Mouse (Mus musculus) monocyte, adult 5-6 weeks (primary cell): ENCODE results near the gene C330007P06Rik. TPM values are rescaled to one million over a fixed set of nuclear protein-coding genes. Genes with fewer than 3 reads are reported as not detected.
A peak's percentile ranks its signal among the peaks of the same experiment; 100 is the strongest.
"Not testable (repeated sequence)": the region's sequence is repeated elsewhere in the genome, so short reads cannot be mapped to it uniquely, and the experiment has no call there.

Experiments
- ATAC-seq: fragments of 153-309, 156-312 bp; replicated peaks from 2 replicates; pipeline ENCODE4 v1.8.0; 2017; ENCODE audit warnings: mild to moderate bottlenecking; ENCODE audit not compliant: low TSS enrichment, insufficient number of reproducible peaks, severe bottlenecking, poor library complexity, low FRiP score
- total RNA-seq: library from RNA; stranded (forward); fragments of 200-1000, 200-491, 200-594 nt; gene quantifications from 3 replicates; pipeline ENCODE4 v1.2.3, GENCODE M21; 2017

C330007P06Rik gene
- total RNA-seq, 1 experiment from 2014 or later = 68.6 TPM

DNA sequence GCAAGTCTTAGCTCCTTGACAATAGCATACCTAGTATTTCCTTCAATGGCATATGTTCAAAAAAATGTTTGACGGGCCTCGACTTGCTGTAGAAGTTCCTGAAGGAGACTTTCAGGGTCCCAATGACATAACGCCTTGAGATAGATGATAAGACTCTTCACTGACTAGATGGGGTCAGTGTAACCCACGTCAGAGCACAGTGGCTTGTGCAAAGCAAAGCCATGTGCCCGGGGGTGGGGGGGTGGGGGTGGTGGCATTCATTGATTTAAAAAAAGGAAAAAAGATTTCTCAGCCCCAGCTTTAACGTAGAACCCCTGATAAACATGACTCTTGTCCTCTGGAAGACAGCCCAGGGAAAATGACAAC, 65.6 kb downstream of the C330007P06Rik start:
- ATAC-seq = no peak

DNA sequence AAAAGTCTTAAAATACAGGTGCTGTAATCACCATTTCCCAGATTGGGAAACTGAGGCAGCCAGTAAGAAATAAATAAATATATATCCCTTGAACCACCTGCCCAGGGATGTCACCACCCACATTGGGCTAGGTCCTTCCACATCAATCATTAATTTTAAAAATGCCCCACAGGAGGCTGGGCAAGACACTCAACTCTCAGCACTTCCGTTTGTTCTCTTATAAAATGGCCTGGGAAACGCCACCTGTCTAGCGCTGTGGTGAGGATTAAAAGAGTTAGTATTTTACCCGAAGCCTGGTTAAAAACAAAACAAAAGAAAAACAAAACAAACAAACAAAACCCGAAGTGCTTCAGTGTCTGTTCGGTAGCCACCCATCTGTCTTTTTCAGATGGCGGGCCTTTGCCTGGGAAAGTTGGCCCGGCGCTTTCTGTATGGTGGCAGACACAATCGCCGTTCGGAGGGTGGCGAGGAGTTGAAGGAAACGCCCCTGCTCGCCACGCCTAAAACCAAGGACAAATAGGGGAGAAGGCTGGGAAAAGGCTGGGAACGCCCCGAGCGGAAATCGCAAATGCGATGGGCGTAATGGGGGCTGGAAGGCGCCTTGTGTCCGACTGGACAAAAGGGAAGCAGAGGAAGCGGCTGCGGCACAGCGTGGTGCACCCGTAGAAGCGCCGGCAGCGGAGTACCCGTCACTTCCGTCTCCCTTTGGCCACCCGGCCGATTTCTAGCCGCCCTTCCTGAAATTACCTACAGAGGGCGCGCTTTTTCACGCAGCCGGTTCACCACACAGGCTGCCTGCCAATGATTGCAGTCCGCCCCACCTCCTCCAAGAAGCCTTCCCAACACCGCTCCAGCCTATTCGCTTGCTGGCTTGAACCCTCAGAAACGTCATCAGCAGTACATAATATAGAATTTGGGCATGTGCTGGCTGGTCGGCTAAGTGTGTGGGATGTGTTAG, 66.3 kb downstream of the C330007P06Rik start:
- peak; percentile 97 for ATAC-seq

DNA sequence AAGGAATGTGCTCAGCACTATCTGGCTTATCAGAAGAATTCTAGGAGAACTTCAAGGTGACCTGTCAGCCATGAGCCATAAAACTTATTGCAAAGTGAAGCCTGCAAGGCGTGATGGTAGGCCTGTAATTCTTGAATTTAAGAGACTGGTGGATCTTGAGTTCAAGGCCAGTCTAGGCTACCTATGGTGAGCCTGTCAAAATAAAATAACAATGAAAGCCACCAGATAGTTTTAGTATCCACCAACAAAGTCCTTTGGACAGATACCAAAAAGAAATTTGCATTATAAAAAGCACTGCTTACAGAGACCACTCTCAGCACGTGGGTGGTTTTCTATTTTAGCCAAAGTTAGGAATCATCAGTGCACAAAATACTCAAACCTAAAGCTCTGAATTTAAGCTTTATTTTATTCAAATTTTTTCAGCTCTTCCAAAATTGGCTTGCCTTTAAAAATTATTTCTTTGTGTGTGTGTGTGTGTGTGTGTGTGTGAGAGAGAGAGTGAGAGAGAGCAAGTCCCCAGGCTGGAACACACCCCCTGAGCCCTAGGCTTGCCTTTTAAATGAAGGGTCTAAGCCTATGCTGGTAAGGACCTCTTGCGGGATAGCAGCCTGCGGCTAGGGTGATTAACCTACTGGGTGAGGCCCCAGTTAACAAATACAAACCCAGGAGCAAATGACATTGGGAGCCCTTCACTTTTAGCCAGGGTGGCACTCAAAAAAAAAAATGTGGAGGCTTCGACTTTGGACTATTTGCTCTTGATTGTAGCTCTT, 68.3 kb downstream of the C330007P06Rik start:
- ATAC-seq = no peak

DNA sequence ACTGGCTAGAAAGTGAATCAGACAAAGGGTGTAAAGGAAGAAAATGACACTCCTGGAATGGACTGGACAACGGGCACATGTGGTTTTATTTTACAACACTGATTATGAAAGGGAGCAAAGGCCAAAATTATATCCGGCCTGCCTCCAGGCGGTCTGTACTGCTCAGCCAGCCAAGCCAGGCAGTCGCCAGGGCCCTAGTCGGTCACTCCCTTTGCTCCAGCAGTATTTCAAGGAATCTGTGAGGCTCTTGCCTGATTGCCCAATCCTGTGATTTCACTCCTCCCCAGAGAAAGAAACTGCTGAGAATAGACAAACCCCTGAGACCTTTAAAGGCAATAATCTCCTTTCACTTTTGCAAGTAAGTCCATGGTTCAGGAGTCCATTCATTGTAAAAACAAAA, 69.7 kb downstream of the C330007P06Rik start:
- ATAC-seq = no peak

DNA sequence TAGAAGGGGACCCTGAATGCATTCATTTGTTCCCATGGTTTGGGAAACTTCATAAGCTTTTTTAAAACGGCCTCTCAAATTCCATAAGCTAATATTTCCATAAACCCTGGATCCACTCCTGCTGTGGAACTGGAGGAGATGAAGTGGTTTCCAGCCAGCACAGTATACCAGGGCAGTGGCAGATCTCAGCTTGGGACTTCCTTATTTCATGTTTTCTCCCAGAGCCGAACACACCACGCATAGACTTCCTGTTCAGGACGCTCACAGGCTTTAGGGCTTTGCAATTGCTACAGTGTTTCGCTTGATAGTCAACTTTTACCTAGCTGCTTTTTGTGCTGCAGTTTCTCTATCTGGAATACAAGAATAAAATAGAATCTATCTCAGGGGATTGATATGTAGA, 70.7 kb downstream of the C330007P06Rik start:
- ATAC-seq = 0 out of 2 replicates have a peak, but pooled peaks have one; percentile 51

DNA sequence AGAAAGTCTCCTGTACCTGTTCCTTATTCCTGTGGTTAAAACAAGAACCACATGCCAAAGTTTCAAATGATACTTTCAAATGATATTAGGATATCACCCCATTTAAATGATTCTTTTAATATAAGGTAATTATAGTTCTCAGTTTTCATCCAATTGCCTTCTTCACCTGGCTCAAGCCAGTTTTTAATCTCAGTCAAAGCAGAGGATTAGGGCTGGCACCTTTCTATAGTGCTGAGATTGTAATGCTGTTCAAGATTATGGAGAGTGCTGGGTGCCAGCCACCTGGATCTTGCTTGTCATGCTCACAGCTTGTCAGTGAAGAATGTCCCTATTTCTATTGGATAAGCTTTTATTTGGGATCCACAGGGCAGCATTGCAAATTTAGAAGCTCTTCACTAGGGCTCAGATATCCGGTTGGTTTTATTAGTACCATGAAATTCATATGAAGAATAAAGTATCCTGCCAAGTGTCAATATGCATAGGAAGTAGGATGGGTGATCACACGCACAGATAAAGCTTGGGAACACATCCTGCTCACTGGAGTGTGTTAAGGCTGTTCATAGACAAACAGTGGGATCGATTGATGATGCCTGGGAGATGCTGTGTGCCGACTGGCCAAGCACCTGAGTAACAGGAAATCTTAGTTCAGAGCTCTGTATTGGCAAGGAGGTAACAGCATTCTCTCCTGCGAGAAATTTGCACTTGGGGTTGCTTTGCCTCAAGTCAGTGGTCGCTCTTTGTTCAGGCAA, 74.6 kb downstream of the C330007P06Rik start:
- no peak for ATAC-seq

DNA sequence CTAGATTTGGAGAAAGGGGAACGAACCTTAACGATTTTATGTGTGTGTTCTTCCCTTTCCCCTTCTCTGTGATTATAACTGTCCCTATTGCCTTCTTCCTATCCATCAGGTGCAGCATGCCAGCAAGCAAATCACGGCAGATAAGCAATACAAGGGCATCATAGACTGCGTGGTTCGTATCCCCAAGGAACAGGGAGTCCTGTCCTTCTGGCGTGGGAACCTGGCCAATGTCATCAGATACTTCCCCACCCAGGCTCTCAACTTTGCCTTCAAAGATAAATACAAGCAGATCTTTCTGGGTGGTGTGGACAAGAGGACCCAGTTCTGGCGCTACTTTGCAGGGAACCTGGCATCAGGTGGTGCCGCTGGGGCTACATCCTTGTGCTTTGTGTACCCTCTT, 77.2 kb downstream of the C330007P06Rik start:
- not testable (repeated sequence) for ATAC-seq

DNA sequence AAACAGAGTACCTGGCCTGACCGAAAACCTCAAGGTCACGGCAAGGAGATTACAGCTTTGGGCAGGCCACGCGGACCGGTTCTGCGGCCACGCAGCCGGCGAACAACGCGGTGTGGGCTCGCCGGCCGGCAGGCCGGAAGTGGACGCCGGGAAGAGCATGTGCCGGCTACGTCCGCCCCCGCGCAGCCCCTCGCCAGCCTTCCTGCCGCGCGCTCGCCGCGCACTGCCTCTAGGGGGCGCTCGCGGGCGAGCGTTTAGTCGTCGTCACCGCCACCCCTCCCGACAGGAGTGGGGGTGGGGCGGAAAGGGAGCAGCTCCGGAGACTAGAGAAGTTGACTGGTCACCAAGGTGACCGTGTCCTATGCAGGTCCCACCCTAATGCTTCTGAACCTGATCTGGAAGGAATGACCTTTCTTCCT, 77.7 kb downstream of the C330007P06Rik start:
- ATAC-seq = peak; percentile 89

DNA sequence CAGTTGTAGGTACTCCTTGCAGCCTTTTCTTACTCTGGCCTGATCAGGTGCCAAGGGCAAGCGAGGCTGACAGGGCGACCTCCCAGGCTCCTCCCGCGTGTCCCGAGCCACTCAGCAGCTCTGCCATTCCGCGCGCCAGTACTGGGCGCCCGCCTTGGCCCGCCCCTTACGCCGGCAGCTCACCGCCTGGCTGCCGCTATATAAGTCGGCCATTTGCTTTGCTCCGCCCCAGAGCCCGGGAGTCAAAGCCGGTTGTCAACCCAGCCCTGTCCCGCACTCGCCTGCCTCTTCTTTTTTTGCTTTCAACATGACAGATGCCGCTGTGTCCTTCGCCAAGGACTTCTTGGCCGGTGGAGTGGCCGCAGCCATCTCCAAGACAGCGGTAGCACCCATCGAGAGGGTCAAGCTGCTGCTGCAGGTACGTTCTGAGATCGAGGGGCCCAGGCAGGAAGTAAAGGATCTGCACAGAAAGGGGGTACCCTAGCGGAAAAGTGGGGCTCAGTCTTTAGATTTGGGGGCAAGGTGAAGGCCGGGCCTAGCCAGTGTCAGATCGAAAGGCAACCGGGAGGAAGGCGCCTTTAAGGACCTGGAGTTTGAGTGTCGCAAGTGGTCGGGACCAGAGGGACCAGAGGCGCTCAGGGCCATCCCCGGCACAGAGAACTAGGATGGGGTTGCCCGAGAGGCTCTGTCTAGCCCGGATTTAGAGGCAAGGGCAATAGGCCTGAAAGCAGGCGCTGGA, 78.3 kb downstream of the C330007P06Rik start, which contains the start of gene Slc25a5:
TSS of gene Slc25a5 (plus strand) at position 228 of the 739 bp plus-strand sequence.
- peak; percentile 91 for ATAC-seq

DNA sequence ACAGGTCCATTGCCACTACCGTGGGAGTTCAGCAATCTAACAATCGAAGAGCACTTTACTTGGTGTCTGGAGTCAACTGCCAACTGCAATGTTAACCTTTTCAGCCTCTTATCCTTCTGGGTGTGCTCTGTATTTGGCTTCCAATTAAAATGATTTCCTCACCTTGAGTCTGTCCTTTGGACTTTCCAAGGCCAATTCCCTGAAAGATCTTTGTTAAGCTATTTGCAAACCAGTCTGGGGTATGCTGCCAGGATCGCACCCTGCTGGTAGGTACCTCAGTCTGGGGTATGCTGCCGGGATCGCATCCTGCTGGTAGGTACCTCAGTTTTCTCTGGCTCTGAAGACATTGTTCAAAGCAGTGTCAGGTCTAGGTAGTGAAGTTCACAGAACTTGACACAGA, 79.3 kb downstream of the C330007P06Rik start:
- no peak for ATAC-seq

DNA sequence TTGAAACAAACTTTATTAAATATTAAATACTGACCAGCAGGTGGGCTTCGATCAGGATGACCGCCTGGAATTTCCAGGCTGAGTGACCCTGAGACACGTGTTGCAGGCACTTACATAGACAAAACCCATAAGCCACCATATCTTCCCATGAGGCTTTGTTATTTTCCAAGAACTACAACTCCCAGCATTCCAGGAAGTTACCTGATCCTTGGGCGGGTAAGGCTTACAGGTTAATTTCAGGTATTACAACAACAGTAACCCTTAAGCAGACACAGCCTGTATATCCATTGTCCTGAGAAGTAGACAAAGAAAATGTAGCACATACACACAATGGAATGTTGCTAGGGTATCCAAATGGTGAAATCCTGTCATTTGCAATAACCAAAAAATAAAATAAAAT, 84.6 kb downstream of the C330007P06Rik start:
- no peak for ATAC-seq

DNA sequence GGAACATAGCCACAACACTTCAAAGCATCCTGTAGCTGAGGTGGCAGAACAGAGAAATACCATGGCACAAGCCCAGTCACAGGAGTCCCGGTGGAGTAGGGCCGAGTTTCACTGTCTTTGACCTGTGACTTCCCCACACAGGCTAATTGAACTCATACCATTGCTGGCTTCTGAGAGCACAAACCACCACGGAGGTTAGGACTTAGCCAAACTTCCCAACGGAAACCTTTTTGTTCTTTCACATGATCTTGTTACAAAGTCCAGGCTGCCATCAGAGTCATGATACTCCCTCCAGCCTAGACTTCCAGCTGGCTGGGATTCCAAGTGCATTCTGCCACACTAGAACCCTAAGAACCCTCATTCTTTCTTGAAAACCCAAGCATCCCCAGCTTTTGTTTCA, 96.2 kb downstream of the C330007P06Rik start:
- ATAC-seq = no peak

DNA sequence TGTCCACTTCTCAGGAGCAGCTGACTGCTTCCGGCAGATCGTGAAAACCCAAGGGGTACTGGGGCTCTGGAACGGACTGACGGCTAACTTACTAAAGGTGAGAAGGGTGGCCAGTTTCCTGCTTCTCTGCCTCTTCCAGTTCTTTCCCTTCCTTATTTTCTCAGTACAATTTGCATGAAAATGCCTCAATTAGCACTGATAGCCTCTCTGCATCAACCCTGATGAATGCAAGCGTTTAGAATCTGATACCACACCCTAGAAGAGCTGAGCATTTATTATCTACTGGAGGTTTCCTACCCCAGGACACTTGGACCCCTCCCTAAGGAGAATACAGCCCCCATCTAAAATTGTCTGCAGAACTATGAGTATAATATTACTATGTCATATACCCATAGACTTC, 98.4 kb downstream of the C330007P06Rik start:
- no peak for ATAC-seq

Other genes starting within 250 kb of the C330007P06Rik start
- 2.5 to 5.0 TPM (median 2.8 TPM) in 3 replicates for gene Akap17b, start 228.7 kb downstream of the C330007P06Rik start, total RNA-seq
- 3.4 TPM in 1 of 3 replicates, not detected in the others for gene Slc25a43, start 130.5 kb downstream of the C330007P06Rik start, total RNA-seq
- gene Slc25a5, start 78.5 kb downstream of the C330007P06Rik start, total RNA-seq = 373 to 641 TPM (median 606 TPM) in 3 replicates
- gene Ube2a, start 211 bp downstream of the C330007P06Rik start, total RNA-seq = 21.9 to 37.5 TPM (median 22.4 TPM) in 3 replicates
- 2.1 to 7.4 TPM (median 5.8 TPM) in 3 replicates for gene Nkrf, start 28.8 kb upstream of the C330007P06Rik start, total RNA-seq
- 75.3 to 123 TPM (median 87.1 TPM) in 3 replicates for gene Sept6, start 117.7 kb upstream of the C330007P06Rik start, total RNA-seq
- gene Sowahd, start 174.7 kb upstream of the C330007P06Rik start, total RNA-seq = not detected in 3 replicates
- gene Rpl39, start 211.3 kb upstream of the C330007P06Rik start, total RNA-seq = 1,433 to 1,582 TPM (median 1,501 TPM) in 3 replicates
- gene Upf3b, start 236.2 kb upstream of the C330007P06Rik start, total RNA-seq = 27.2 to 44.4 TPM (median 41.0 TPM) in 3 replicates